Mouse (Mus musculus) kidney, adult 11 months (tissue): Measurements from ENCODE around the gene Hexa.

ENCODE experiments used
- DNase-seq: peaks from one replicate; pipeline ENCODE4 v3.0.0; 2022

Hexa gene

GRCm38 (mm10) chr9:59565600-59565999 lies 26.3 kb downstream of the Hexa start:
- peak; percentile 54 for DNase-seq

- peak; percentile 48 for DNase-seq
These were observed 27.8 kb downstream of the Hexa start for GRCm38 (mm10) chr9:59567111-59567510.

- no peak for DNase-seq
These were observed 32.5 kb downstream of the Hexa start for GRCm38 (mm10) chr9:59571852-59572251.

- no peak for DNase-seq
These were observed 38.1 kb downstream of the Hexa start for GRCm38 (mm10) chr9:59577401-59577800.

GRCm38 (mm10) chr9:59577844-59578504 lies 38.6 kb downstream of the Hexa start, which contains the start of gene Celf6:
TSS of gene Celf6 (plus strand) at chr9:59577917.
- DNase-seq, result peak; percentile 54

- no peak for DNase-seq
These were observed 39.1 kb downstream of the Hexa start for GRCm38 (mm10) chr9:59578505-59578867.

- DNase-seq, result peak; percentile 55
These were observed 45.5 kb downstream of the Hexa start for GRCm38 (mm10) chr9:59584871-59585308.

- DNase-seq, result no peak
These were observed 48.9 kb downstream of the Hexa start for GRCm38 (mm10) chr9:59588252-59588651.

GRCm38 (mm10) chr9:59588710-59589671 lies 49.7 kb downstream of the Hexa start:
- DNase-seq, result no peak

- DNase-seq, result no peak
These were observed 50.5 kb downstream of the Hexa start for GRCm38 (mm10) chr9:59589703-59590439.

GRCm38 (mm10) chr9:59601661-59602060 lies 62.3 kb downstream of the Hexa start:
- no peak for DNase-seq

- DNase-seq, result no peak
These were observed 66.6 kb downstream of the Hexa start for GRCm38 (mm10) chr9:59605967-59606366.

- no peak for DNase-seq
These were observed 71.6 kb downstream of the Hexa start for GRCm38 (mm10) chr9:59610950-59611349.
